Mouse (Mus musculus): Measurements from ENCODE around the gene Krt42. TPM values are rescaled to one million over a fixed set of nuclear protein-coding genes. Genes with fewer than 3 reads are reported as not detected.
A peak's percentile ranks its signal among the peaks of the same experiment; 100 is the strongest.

The Krt42 gene
- polyA plus RNA-seq, 1 experiment from 2014 or later: not detected

- Histone ChIP-seq H3K27me3 (ENCODE audit: control insufficient read depth, insufficient read depth, low read length) (no peaks in the 10 kb centered on the region), H3K9ac (ENCODE audit: low read length) (peak overlapping the region; percentile 43), H3K36me3 (ENCODE audit: control insufficient read depth, insufficient read depth, low read length) (no peaks in the 10 kb centered on the region), H3K27ac (ENCODE audit: low read length) (peak overlapping the region; percentile 98), H3K9me3 (replicated peaks; ENCODE audit: control insufficient read depth, low read length) (no peaks in the 10 kb centered on the region), H3K4me2 (ENCODE audit: low read depth, low read length) (no peak overlapping the region), H3K4me3 (replicated peaks; ENCODE audit: low read length) (no peak overlapping the region), H3K4me1 (ENCODE audit: control insufficient read depth, insufficient read depth, low read length) (peaks cover 17% of the 10 kb centered on the region)
- ATAC-seq (ENCODE audit: insufficient read depth, low FRiP score): peak; percentile 53; the same call in 1 of the 2 replicates
- 60% methylated on average over 4 of the region's 4 CpGs for WGBS
Measured at GRCm38 (mm10) chr11:100284988-100285387, 15.3 kb upstream of the Krt42 start.

GRCm38 (mm10) chr11:100282549-100282948 is 12.9 kb upstream of the Krt42 start:
- no peak overlapping the region for H3K9ac ChIP-seq (ENCODE audit: low read length)
- H3K4me1 ChIP-seq (ENCODE audit: control insufficient read depth, insufficient read depth, low read length): peaks cover 4% of the 10 kb centered on the region; the same call in 1 of the 2 replicates
- no peaks in the 10 kb centered on the region for H3K36me3 ChIP-seq (ENCODE audit: control insufficient read depth, insufficient read depth, low read length)
- H3K27ac ChIP-seq (ENCODE audit: low read length): no peak overlapping the region
- no peaks in the 10 kb centered on the region for H3K27me3 ChIP-seq (ENCODE audit: control insufficient read depth, insufficient read depth, low read length)
- 24% methylated on average over 10 of the region's 10 CpGs for WGBS
- ATAC-seq (ENCODE audit: insufficient read depth, low FRiP score): no peak
- H3K4me3 ChIP-seq (replicated peaks; ENCODE audit: low read length): no peak overlapping the region
- H3K9me3 ChIP-seq (replicated peaks; ENCODE audit: control insufficient read depth, low read length): no peaks in the 10 kb centered on the region
- H3K4me2 ChIP-seq (ENCODE audit: low read depth, low read length): no peak overlapping the region

- Histone ChIP-seq H3K27me3 (ENCODE audit: control insufficient read depth, insufficient read depth, low read length) (no peaks in the 10 kb centered on the region), H3K4me2 (ENCODE audit: low read depth, low read length) (no peak overlapping the region), H3K4me3 (replicated peaks; ENCODE audit: low read length) (no peak overlapping the region), H3K9me3 (replicated peaks; ENCODE audit: control insufficient read depth, low read length) (no peaks in the 10 kb centered on the region), H3K27ac (ENCODE audit: low read length) (no peak overlapping the region), H3K36me3 (ENCODE audit: control insufficient read depth, insufficient read depth, low read length) (no peaks in the 10 kb centered on the region), H3K9ac (ENCODE audit: low read length) (no peak overlapping the region), H3K4me1 (ENCODE audit: control insufficient read depth, insufficient read depth, low read length) (no peaks in the 10 kb centered on the region; the same call in 1 of the 2 replicates)
- 19% methylated on average over 11 of the region's 11 CpGs for WGBS
- ATAC-seq (ENCODE audit: insufficient read depth, low FRiP score): no peak
Measured at GRCm38 (mm10) chr11:100281596-100282544, 12.2 kb upstream of the Krt42 start.

GRCm38 (mm10) chr11:100278759-100279158 is 9.1 kb upstream of the Krt42 start:
- no peak for ATAC-seq (ENCODE audit: insufficient read depth, low FRiP score)
- Histone ChIP-seq H3K9ac (ENCODE audit: low read length) (no peak overlapping the region), H3K4me2 (ENCODE audit: low read depth, low read length) (no peak overlapping the region), H3K36me3 (ENCODE audit: control insufficient read depth, insufficient read depth, low read length) (no peaks in the 10 kb centered on the region), H3K4me1 (ENCODE audit: control insufficient read depth, insufficient read depth, low read length) (peaks cover 1% of the 10 kb centered on the region; the same call in 1 of the 2 replicates), H3K27me3 (ENCODE audit: control insufficient read depth, insufficient read depth, low read length) (no peaks in the 10 kb centered on the region), H3K9me3 (replicated peaks; ENCODE audit: control insufficient read depth, low read length) (no peaks in the 10 kb centered on the region), H3K4me3 (replicated peaks; ENCODE audit: low read length) (no peak overlapping the region), H3K27ac (ENCODE audit: low read length) (no peak overlapping the region)
- WGBS: 38% methylated on average over 5 of the region's 5 CpGs

- H3K9ac ChIP-seq (ENCODE audit: low read length): no peak overlapping the region
- WGBS: 51% methylated on average over 15 of the region's 15 CpGs
- no peak overlapping the region for H3K4me2 ChIP-seq (ENCODE audit: low read depth, low read length)
Measured at GRCm38 (mm10) chr11:100277726-100278480, 8.2 kb upstream of the Krt42 start.

GRCm38 (mm10) chr11:100275466-100275865 is 5.8 kb upstream of the Krt42 start:
- no peak for ATAC-seq (ENCODE audit: insufficient read depth, low FRiP score)
- Histone ChIP-seq H3K4me2 (ENCODE audit: low read depth, low read length) (no peak overlapping the region), H3K9ac (ENCODE audit: low read length) (no peak overlapping the region), H3K36me3 (ENCODE audit: control insufficient read depth, insufficient read depth, low read length) (no peaks in the 10 kb centered on the region), H3K9me3 (replicated peaks; ENCODE audit: control insufficient read depth, low read length) (no peaks in the 10 kb centered on the region), H3K27me3 (ENCODE audit: control insufficient read depth, insufficient read depth, low read length) (no peaks in the 10 kb centered on the region), H3K4me1 (ENCODE audit: control insufficient read depth, insufficient read depth, low read length) (peaks cover 3% of the 10 kb centered on the region; the same call in 1 of the 2 replicates), H3K4me3 (replicated peaks; ENCODE audit: low read length) (no peak overlapping the region), H3K27ac (ENCODE audit: low read length) (no peak overlapping the region)
- 48% methylated on average over 5 of the region's 5 CpGs for WGBS

More at GRCm38 (mm10) chr11:100277726-100278480, 8.2 kb upstream of the Krt42 start:
- no peak for ATAC-seq (ENCODE audit: insufficient read depth, low FRiP score)
- Histone ChIP-seq H3K4me3 (replicated peaks; ENCODE audit: low read length) (no peak overlapping the region), H3K4me1 (ENCODE audit: control insufficient read depth, insufficient read depth, low read length) (peaks cover 3% of the 10 kb centered on the region; the same call in 1 of the 2 replicates), H3K27ac (ENCODE audit: low read length) (peak overlapping the region; percentile 4; the same call in 1 of the 2 replicates), H3K27me3 (ENCODE audit: control insufficient read depth, insufficient read depth, low read length) (no peaks in the 10 kb centered on the region), H3K9me3 (replicated peaks; ENCODE audit: control insufficient read depth, low read length) (no peaks in the 10 kb centered on the region), H3K36me3 (ENCODE audit: control insufficient read depth, insufficient read depth, low read length) (no peaks in the 10 kb centered on the region)

GRCm38 (mm10) chr11:100274719-100275118 is 5.0 kb upstream of the Krt42 start:
- H3K36me3 ChIP-seq (ENCODE audit: control insufficient read depth, insufficient read depth, low read length): no peaks in the 10 kb centered on the region
- peaks cover 3% of the 10 kb centered on the region; the same call in 1 of the 2 replicates for H3K4me1 ChIP-seq (ENCODE audit: control insufficient read depth, insufficient read depth, low read length)
- WGBS: 52% methylated on average over 7 of the region's 7 CpGs
- H3K9me3 ChIP-seq (replicated peaks; ENCODE audit: control insufficient read depth, low read length): no peaks in the 10 kb centered on the region
- H3K27me3 ChIP-seq (ENCODE audit: control insufficient read depth, insufficient read depth, low read length): no peaks in the 10 kb centered on the region
- no peak overlapping the region for H3K27ac ChIP-seq (ENCODE audit: low read length)
- H3K4me3 ChIP-seq (replicated peaks; ENCODE audit: low read length): no peak overlapping the region
- H3K4me2 ChIP-seq (ENCODE audit: low read depth, low read length): no peak overlapping the region
- H3K9ac ChIP-seq (ENCODE audit: low read length): no peak overlapping the region
- ATAC-seq (ENCODE audit: insufficient read depth, low FRiP score): no peak

GRCm38 (mm10) chr11:100271878-100272277 is 2.2 kb upstream of the Krt42 start:
- H3K4me1 ChIP-seq (ENCODE audit: control insufficient read depth, insufficient read depth, low read length): peaks cover 3% of the 10 kb centered on the region; the same call in 1 of the 2 replicates
- H3K27ac ChIP-seq (ENCODE audit: low read length): no peak overlapping the region
- H3K27me3 ChIP-seq (ENCODE audit: control insufficient read depth, insufficient read depth, low read length): no peaks in the 10 kb centered on the region
- no peak overlapping the region for H3K9ac ChIP-seq (ENCODE audit: low read length)
- H3K4me3 ChIP-seq (replicated peaks; ENCODE audit: low read length): no peak overlapping the region
- ATAC-seq (ENCODE audit: insufficient read depth, low FRiP score): no peak
- H3K36me3 ChIP-seq (ENCODE audit: control insufficient read depth, insufficient read depth, low read length): no peaks in the 10 kb centered on the region
- H3K4me2 ChIP-seq (ENCODE audit: low read depth, low read length): no peak overlapping the region
- WGBS: 86% methylated on average over 1 of the region's 1 CpGs
- H3K9me3 ChIP-seq (replicated peaks; ENCODE audit: control insufficient read depth, low read length): no peaks in the 10 kb centered on the region

Measured in stomach, embryonic 16.5 days (tissue).